Mouse (Mus musculus) heart, postnatal 0 days (tissue): ENCODE data around the gene Leprot. TPM values are rescaled to one million over a fixed set of nuclear protein-coding genes. Genes with fewer than 3 reads are reported as not detected.

Experiments
- ATAC-seq: fragments of 200-750 bp; cut with Nextera tagmentation; 2 replicates; pipeline ENCODE4 v1.8.0; 2017; ENCODE audit warnings: low read depth, moderate number of reproducible peaks, moderate library complexity; ENCODE audit not compliant: insufficient read depth
- DNase-seq: peaks from one replicate; pipeline ENCODE4 v3.0.0-alpha.2; 2016; ENCODE audit warnings: low spot score
- H3K27ac ChIP-seq: fragments of 300-500 bp; sonication (generic); 2 replicates; pipeline ENCODE4 v1.5.1; 2014; ENCODE audit warnings: low read depth, mild to moderate bottlenecking
- H3K27me3 ChIP-seq: fragments of 300-500 bp; sonication (generic); 2 replicates; pipeline ENCODE4 v1.6.1; 2014; ENCODE audit warnings: low read length, mixed read lengths; ENCODE audit not compliant: control insufficient read depth, insufficient read depth
- H3K36me3 ChIP-seq: fragments of 300-500 bp; sonication (generic); replicated peaks from 2 replicates; pipeline ENCODE4 v1.6.1; 2014; ENCODE audit warnings: low read length, mixed read lengths; ENCODE audit not compliant: control insufficient read depth, insufficient read depth
- H3K4me1 ChIP-seq: fragments of 300-500 bp; sonication (generic); 2 replicates; pipeline ENCODE4 v1.6.1; 2014; ENCODE audit warnings: antibody characterized with exemption; ENCODE audit not compliant: control insufficient read depth, insufficient read depth
- H3K4me2 ChIP-seq: fragments of 300-500 bp; sonication (generic); 2 replicates; pipeline ENCODE4 v1.6.1; 2014; ENCODE audit warnings: low read depth, mild to moderate bottlenecking, low read length, moderate library complexity
- H3K4me3 ChIP-seq: fragments of 300-500 bp; sonication (generic); 2 replicates; pipeline ENCODE4 v1.5.1; 2014; ENCODE audit warnings: low read depth, low read length
- H3K9ac ChIP-seq: fragments of 300-500 bp; sonication (generic); replicated peaks from 2 replicates; pipeline ENCODE4 v1.6.1; 2014; ENCODE audit warnings: low read depth, low read length, mixed read lengths
- H3K9me3 ChIP-seq: fragments of 300-500 bp; sonication (generic); replicated peaks from 2 replicates; pipeline ENCODE4 v1.6.1; 2016; ENCODE audit warnings: low read length; ENCODE audit not compliant: control insufficient read depth
- CTCF ChIP-seq: IDR thresholded peaks from 2 replicates; pipeline ENCODE4 v1.5.1; 2016; ENCODE audit warnings: antibody characterized with exemption, control low read depth, low read depth
- EP300 ChIP-seq: IDR thresholded peaks from 2 replicates; pipeline ENCODE4 v1.6.1; 2016; ENCODE audit warnings: antibody characterized with exemption, low read depth
- WGBS: fragments of 180-500 bp; shearing (Covaris S2); extraction: QIAGEN DNeasy Blood & Tissue Kit; methylation state at CpG from one replicate; pipeline ENCODE4 v1.1.7; 2014; 5-methylcytosine and 5-hydroxymethylcytosine counted together
- polyA plus RNA-seq: library from polyadenylated mRNA; unstranded; fragments of >200 nt; fragmentation: Nextera tagmentation; extraction: Ambion mirVana; gene quantifications from 2 replicates; pipeline ENCODE4 v1.2.1, GENCODE M21; 2015
- total RNA-seq: library from RNA; depleted of rRNA; stranded (reverse); fragments of >200 nt; gene quantifications from 2 replicates; pipeline ENCODE4 v1.2.3, GENCODE M21; 2014; ENCODE audit warnings: low replicate concordance

The Leprot gene
- total and polyA plus RNA-seq, 2 experiments from 2014 or later: 67.3 to 68.0 TPM

- Histone ChIP-seq H3K27me3 (no peaks in the 10 kb centered on the region), H3K4me2 (no peak overlapping the region), H3K36me3 (no peaks in the 10 kb centered on the region), H3K4me3 (no peak overlapping the region), H3K9ac (no peak overlapping the region), H3K9me3 (no peaks in the 10 kb centered on the region), H3K4me1 (no peaks in the 10 kb centered on the region), H3K27ac (no peak overlapping the region)
- 53% methylated on average over 4 of the region's 4 CpGs for WGBS
- ATAC-seq (no peak), DNase-seq (no peak)
- no peak for TF ChIP-seq EP300
- no peak for TF ChIP-seq CTCF
Measured at GRCm38 (mm10) chr4:101643216-101643615, 4.3 kb upstream of the Leprot start.

- TF ChIP-seq EP300: no peak
- no peak for TF ChIP-seq CTCF
- WGBS: under 1% methylated on average over 8 of the region's 8 CpGs
Measured at GRCm38 (mm10) chr4:101646857-101647195, 692 bp upstream of the Leprot start.

GRCm38 (mm10) chr4:101647976-101648642 lies 591 bp downstream of the Leprot start:
- DNase-seq: peak; percentile 55
- peak overlapping the region; percentile 85 for H3K9ac ChIP-seq
- H3K27me3 ChIP-seq: no peaks in the 10 kb centered on the region
- no peaks in the 10 kb centered on the region for H3K9me3 ChIP-seq
- peak; percentile 1 for ATAC-seq
- under 1% methylated on average over 20 of the region's 20 CpGs for WGBS
- peak overlapping the region; percentile 94 for H3K27ac ChIP-seq
- H3K36me3 ChIP-seq: peaks cover 2% of the 10 kb centered on the region; the same call in 1 of the 2 replicates
- peaks cover 14% of the 10 kb centered on the region; the same call in 1 of the 2 replicates for H3K4me1 ChIP-seq
- peak overlapping the region; percentile 68 for H3K4me2 ChIP-seq
- no peak for TF ChIP-seq CTCF
- no peak; the same call in 1 of the 2 replicates for TF ChIP-seq EP300
- H3K4me3 ChIP-seq: peak overlapping the region; percentile 80

More at GRCm38 (mm10) chr4:101646857-101647195, 692 bp upstream of the Leprot start:
- no peaks in the 10 kb centered on the region for H3K27me3 ChIP-seq
- H3K4me3 ChIP-seq: peak overlapping the region; percentile 80
- H3K27ac ChIP-seq: peak overlapping the region; percentile 94
- H3K4me2 ChIP-seq: peak overlapping the region; percentile 81
- H3K9me3 ChIP-seq: no peaks in the 10 kb centered on the region
- H3K4me1 ChIP-seq: peaks cover 14% of the 10 kb centered on the region; the same call in 1 of the 2 replicates
- H3K36me3 ChIP-seq: no peaks in the 10 kb centered on the region
- no peak for DNase-seq
- no peak for ATAC-seq
- peak overlapping the region; percentile 66 for H3K9ac ChIP-seq

- peak overlapping the region; percentile 68 for H3K4me2 ChIP-seq
- peak overlapping the region; percentile 94 for H3K27ac ChIP-seq
- peaks cover 14% of the 10 kb centered on the region; the same call in 1 of the 2 replicates for H3K4me1 ChIP-seq
- ATAC-seq (no peak), DNase-seq (no peak)
- no peaks in the 10 kb centered on the region for H3K27me3 ChIP-seq
- peak overlapping the region; percentile 80 for H3K4me3 ChIP-seq
- no peak for TF ChIP-seq EP300
- no peak for TF ChIP-seq CTCF
- WGBS: 62% methylated on average over 1 of the region's 1 CpGs
- no peak overlapping the region for H3K9ac ChIP-seq
- H3K36me3 ChIP-seq: peaks cover 4% of the 10 kb centered on the region; the same call in 1 of the 2 replicates
- H3K9me3 ChIP-seq: no peaks in the 10 kb centered on the region
Measured at GRCm38 (mm10) chr4:101648745-101649144, 1.2 kb downstream of the Leprot start.

GRCm38 (mm10) chr4:101650961-101651360 lies 3.4 kb downstream of the Leprot start:
- WGBS: 73% methylated on average over 2 of the region's 2 CpGs
- Histone ChIP-seq H3K27ac (no peak overlapping the region), H3K9ac (no peak overlapping the region), H3K27me3 (no peaks in the 10 kb centered on the region), H3K9me3 (no peaks in the 10 kb centered on the region), H3K4me2 (no peak overlapping the region), H3K4me3 (no peak overlapping the region), H3K4me1 (peaks cover 14% of the 10 kb centered on the region; the same call in 1 of the 2 replicates), H3K36me3 (peaks cover 4% of the 10 kb centered on the region)
- DNase-seq (no peak), ATAC-seq (no peak)
- TF ChIP-seq CTCF (no peak), EP300 (no peak)
